Mouse (Mus musculus): ENCODE measurements around the gene Narf. TPM values are rescaled to one million over a fixed set of nuclear protein-coding genes. Genes with fewer than 3 reads are reported as not detected.

Narf gene
- polyA plus RNA-seq, 1 experiment, result 88.5 TPM

DNA sequence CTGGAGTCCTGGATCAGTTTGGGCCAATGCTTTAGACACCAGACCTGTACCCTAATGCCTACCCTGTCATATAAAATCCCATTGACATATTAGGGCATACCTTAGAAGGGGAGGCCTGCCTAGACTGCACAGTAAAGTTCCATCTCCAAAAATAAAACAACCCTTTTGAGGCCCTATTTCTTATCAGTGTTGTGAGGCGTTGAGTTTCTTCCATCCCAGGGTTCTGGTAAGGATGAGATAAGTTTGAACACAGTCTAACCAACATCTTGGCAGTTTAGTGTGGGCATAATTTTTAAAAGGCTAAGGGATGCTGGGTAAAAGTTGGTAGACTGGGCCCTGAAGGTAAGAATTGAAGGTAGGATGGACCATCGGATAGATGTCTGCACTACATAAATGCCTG lies 2.6 kb downstream of the Narf start:
- no peak for TF ChIP-seq POLR2A (IDR thresholded peaks at IDR 0.05; ENCODE audit: borderline replicate concordance, extremely low read depth, insufficient read depth, insufficient read length, poor library complexity, severe bottlenecking)
- no peak for TF ChIP-seq CTCF (IDR thresholded peaks at IDR 0.05; ENCODE audit: borderline replicate concordance, extremely low read depth, insufficient read depth, insufficient read length)
- DNase-seq (ENCODE audit: low read depth), result no peak

- no peak for TF ChIP-seq POLR2A (IDR thresholded peaks at IDR 0.05; ENCODE audit: borderline replicate concordance, extremely low read depth, insufficient read depth, insufficient read length, poor library complexity, severe bottlenecking)
- TF ChIP-seq CTCF (IDR thresholded peaks at IDR 0.05; ENCODE audit: borderline replicate concordance, extremely low read depth, insufficient read depth, insufficient read length), result no peak
- DNase-seq (ENCODE audit: low read depth), result no peak
Observed at GRCm38 (mm10) chr11:121250196-121250595, 13.1 kb downstream of the Narf start.

- peak; percentile 98 for DNase-seq (ENCODE audit: low read depth)
- TF ChIP-seq CTCF (IDR thresholded peaks at IDR 0.05; ENCODE audit: borderline replicate concordance, extremely low read depth, insufficient read depth, insufficient read length), result no peak
- peak; percentile 69; the same call in 1 of the 2 replicates for TF ChIP-seq POLR2A (IDR thresholded peaks at IDR 0.05; ENCODE audit: borderline replicate concordance, extremely low read depth, insufficient read depth, insufficient read length, poor library complexity, severe bottlenecking)
Observed at GRCm38 (mm10) chr11:121259160-121260100, 22.4 kb downstream of the Narf start, which contains the start of gene Foxk2. Gene Foxk2 (plus strand): TSS chr11:121259990.

- DNase-seq (ENCODE audit: low read depth), result peak; percentile 19
- TF ChIP-seq POLR2A (IDR thresholded peaks at IDR 0.05; ENCODE audit: borderline replicate concordance, extremely low read depth, insufficient read depth, insufficient read length, poor library complexity, severe bottlenecking) (no peak), CTCF (IDR thresholded peaks at IDR 0.05; ENCODE audit: borderline replicate concordance, extremely low read depth, insufficient read depth, insufficient read length) (no peak)
Observed at GRCm38 (mm10) chr11:121260211-121260906, 23.3 kb downstream of the Narf start.

- no peak for TF ChIP-seq CTCF (IDR thresholded peaks at IDR 0.05; ENCODE audit: borderline replicate concordance, extremely low read depth, insufficient read depth, insufficient read length)
- TF ChIP-seq POLR2A (IDR thresholded peaks at IDR 0.05; ENCODE audit: borderline replicate concordance, extremely low read depth, insufficient read depth, insufficient read length, poor library complexity, severe bottlenecking), result no peak
- no peak for DNase-seq (ENCODE audit: low read depth)
Observed at GRCm38 (mm10) chr11:121261074-121261473, 24.0 kb downstream of the Narf start.

DNA sequence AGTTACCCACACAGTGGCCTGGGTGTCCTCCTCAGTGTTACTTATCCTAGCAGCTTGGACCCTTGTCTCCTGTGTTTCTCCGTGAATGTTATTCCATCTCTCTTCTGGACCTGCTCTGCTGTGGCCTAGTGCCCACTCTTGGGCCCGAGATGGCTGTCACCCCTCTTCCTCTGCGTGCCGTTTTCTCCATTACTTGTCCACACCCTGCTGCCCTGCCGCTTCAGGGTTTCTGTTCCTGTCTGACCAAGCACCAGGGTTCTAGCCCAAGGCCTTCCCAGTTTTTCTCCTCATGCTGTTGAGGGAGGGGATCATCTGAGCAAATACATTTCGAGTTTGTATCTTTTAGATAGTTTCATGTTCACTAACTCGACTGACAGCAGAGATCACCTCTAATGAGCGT lies 40.5 kb downstream of the Narf start:
- no peak for TF ChIP-seq CTCF (IDR thresholded peaks at IDR 0.05; ENCODE audit: borderline replicate concordance, extremely low read depth, insufficient read depth, insufficient read length)
- TF ChIP-seq POLR2A (IDR thresholded peaks at IDR 0.05; ENCODE audit: borderline replicate concordance, extremely low read depth, insufficient read depth, insufficient read length, poor library complexity, severe bottlenecking), result no peak
- no peak for DNase-seq (ENCODE audit: low read depth)

DNA sequence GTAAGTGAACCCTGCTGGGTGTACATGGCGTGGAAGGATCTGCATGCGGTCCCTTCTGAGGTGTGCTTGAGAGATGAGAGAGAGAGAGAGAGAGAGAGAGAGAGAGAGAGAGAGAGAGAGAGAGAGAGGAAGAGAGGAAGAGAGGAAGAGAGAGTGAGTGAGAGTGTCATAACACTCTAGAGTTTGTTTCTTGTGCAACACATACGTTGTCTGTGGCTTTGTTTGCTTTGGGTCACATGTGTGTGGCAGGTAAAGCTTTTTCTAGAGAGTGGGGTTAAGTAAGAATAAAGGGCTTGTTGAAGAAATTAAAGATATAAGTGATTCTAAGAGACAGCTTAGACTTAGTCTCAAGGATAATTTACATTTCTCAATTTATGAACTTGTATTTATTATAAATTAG lies 41.0 kb downstream of the Narf start:
- no peak for DNase-seq (ENCODE audit: low read depth)
- no peak for TF ChIP-seq POLR2A (IDR thresholded peaks at IDR 0.05; ENCODE audit: borderline replicate concordance, extremely low read depth, insufficient read depth, insufficient read length, poor library complexity, severe bottlenecking)
- no peak for TF ChIP-seq CTCF (IDR thresholded peaks at IDR 0.05; ENCODE audit: borderline replicate concordance, extremely low read depth, insufficient read depth, insufficient read length)

GRCm38 (mm10) chr11:121282911-121283310 lies 45.9 kb downstream of the Narf start:
- TF ChIP-seq POLR2A (IDR thresholded peaks at IDR 0.05; ENCODE audit: borderline replicate concordance, extremely low read depth, insufficient read depth, insufficient read length, poor library complexity, severe bottlenecking) (no peak), CTCF (IDR thresholded peaks at IDR 0.05; ENCODE audit: borderline replicate concordance, extremely low read depth, insufficient read depth, insufficient read length) (no peak)
- DNase-seq (ENCODE audit: low read depth), result no peak

DNA sequence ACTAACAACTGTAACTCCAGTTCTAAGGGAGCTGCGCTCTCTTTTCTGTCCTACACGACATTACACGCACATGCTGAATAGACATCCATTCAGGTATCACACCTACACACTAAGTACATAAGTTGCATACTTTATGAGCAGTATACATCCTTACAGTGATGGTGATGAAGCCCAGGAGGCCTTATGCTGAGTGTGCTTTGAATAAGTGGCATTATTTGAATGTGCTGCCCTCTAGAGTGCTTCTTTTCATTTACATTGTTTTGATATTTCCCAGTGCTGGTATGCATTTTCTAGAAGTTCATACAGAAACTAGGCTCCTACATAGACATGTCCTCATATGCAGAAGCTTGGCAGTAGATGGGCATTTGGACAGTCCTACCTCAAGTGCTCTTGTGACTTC lies 52.8 kb downstream of the Narf start:
- peak; percentile 5 for DNase-seq (ENCODE audit: low read depth)
- TF ChIP-seq POLR2A (IDR thresholded peaks at IDR 0.05; ENCODE audit: borderline replicate concordance, extremely low read depth, insufficient read depth, insufficient read length, poor library complexity, severe bottlenecking) (no peak), CTCF (IDR thresholded peaks at IDR 0.05; ENCODE audit: borderline replicate concordance, extremely low read depth, insufficient read depth, insufficient read length) (no peak)

- TF ChIP-seq POLR2A (IDR thresholded peaks at IDR 0.05; ENCODE audit: borderline replicate concordance, extremely low read depth, insufficient read depth, insufficient read length, poor library complexity, severe bottlenecking) (no peak), CTCF (IDR thresholded peaks at IDR 0.05; ENCODE audit: borderline replicate concordance, extremely low read depth, insufficient read depth, insufficient read length) (no peak)
- DNase-seq (ENCODE audit: low read depth), result no peak
Observed at GRCm38 (mm10) chr11:121294771-121295170, 57.7 kb downstream of the Narf start.

GRCm38 (mm10) chr11:121298493-121298892 lies 61.4 kb downstream of the Narf start:
- no peak for TF ChIP-seq POLR2A (IDR thresholded peaks at IDR 0.05; ENCODE audit: borderline replicate concordance, extremely low read depth, insufficient read depth, insufficient read length, poor library complexity, severe bottlenecking)
- no peak for TF ChIP-seq CTCF (IDR thresholded peaks at IDR 0.05; ENCODE audit: borderline replicate concordance, extremely low read depth, insufficient read depth, insufficient read length)

More at GRCm38 (mm10) chr11:121298493-121298892, 61.4 kb downstream of the Narf start:
- no peak for DNase-seq (ENCODE audit: low read depth)
